Mouse (Mus musculus) lung, embryonic 15.5 days (tissue): ENCODE results near the gene Srp9. TPM values are rescaled to one million over a fixed set of nuclear protein-coding genes. Genes with fewer than 3 reads are reported as not detected.

Source experiments
- ATAC-seq: fragments of 200-750 bp; cut with Nextera tagmentation; 2 replicates; pipeline ENCODE4 v1.8.0; 2017; ENCODE audit warnings: moderate number of reproducible peaks, borderline replicate concordance; ENCODE audit not compliant: low FRiP score, low TSS enrichment; ENCODE audit errors: extremely low read depth
- H3K27ac ChIP-seq: fragments of 300-500 bp; sonication (generic); 2 replicates; pipeline ENCODE4 v1.5.1; 2015; ENCODE audit warnings: moderate library complexity, mild to moderate bottlenecking, inconsistent platforms
- H3K27me3 ChIP-seq: fragments of 300-500 bp; sonication (generic); 2 replicates; pipeline ENCODE4 v1.6.1; 2015; ENCODE audit warnings: inconsistent platforms
- H3K36me3 ChIP-seq: fragments of 300-500 bp; sonication (generic); 2 replicates; pipeline ENCODE4 v1.6.1; 2015; ENCODE audit warnings: inconsistent platforms
- H3K4me1 ChIP-seq: fragments of 300-500 bp; sonication (generic); 2 replicates; pipeline ENCODE4 v1.6.1; 2015; ENCODE audit warnings: inconsistent platforms
- H3K4me2 ChIP-seq: fragments of 300-500 bp; sonication (generic); 2 replicates; pipeline ENCODE4 v1.6.1; 2015; ENCODE audit warnings: inconsistent platforms, mild to moderate bottlenecking, moderate library complexity
- H3K4me3 ChIP-seq: fragments of 300-500 bp; sonication (generic); 2 replicates; pipeline ENCODE4 v1.5.1; 2015; ENCODE audit warnings: mild to moderate bottlenecking, inconsistent platforms
- H3K9ac ChIP-seq: fragments of 300-500 bp; sonication (generic); 2 replicates; pipeline ENCODE4 v1.6.1; 2015; ENCODE audit warnings: inconsistent platforms
- H3K9me3 ChIP-seq: fragments of 300-500 bp; sonication (generic); 2 replicates; pipeline ENCODE4 v1.6.1; 2016; ENCODE audit warnings: inconsistent platforms
- WGBS: fragments of 180-500 bp; shearing (Covaris S2); methylation state at CpG from one replicate; pipeline ENCODE4 v1.1.7; 2015; 5-methylcytosine and 5-hydroxymethylcytosine counted together
- polyA plus RNA-seq: library from polyadenylated mRNA; unstranded; fragments of >200 nt; fragmentation: Nextera tagmentation; extraction: Ambion mirVana; gene quantifications from 2 replicates; pipeline ENCODE4 v1.2.1, GENCODE M21; 2015

Srp9 gene
- polyA plus RNA-seq, 1 experiment from 2014 or later: 132 TPM

DNA sequence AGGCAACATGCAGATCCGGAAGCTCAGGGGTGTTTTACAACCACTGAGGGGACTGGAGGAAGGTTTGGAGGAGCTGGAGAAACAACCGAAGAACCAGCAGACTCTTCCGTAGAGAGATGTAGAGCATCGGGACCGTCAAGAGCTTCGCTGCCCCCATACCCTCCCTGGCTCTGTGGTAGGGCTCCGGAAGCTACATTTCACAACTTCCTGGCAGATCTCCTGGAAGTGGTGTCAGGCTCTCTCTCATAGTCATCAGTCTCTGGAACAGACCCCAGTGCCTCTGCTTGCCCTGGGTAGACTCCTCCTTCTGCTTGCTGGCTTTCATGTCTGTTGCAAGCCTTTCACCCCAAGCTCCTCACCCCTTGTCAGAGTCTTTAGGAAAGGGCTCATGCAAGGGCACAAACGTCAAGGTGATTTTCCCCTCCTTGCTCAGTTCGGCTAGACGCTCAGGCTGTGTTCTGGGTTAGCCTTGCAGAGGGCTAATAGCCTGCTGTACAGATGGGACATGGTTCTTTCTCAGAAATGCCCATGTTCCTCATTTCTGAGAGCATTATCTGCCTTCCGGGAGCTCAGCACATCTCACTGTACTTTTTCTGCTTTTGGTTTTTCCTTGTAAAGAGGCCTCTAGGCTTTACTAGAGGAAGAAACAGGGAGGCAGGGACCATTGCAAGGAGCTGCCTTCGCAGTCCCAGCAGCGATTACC is 16.0 kb upstream of the Srp9 start:
- Histone ChIP-seq H3K9ac (no peak overlapping the region), H3K27ac (peak overlapping the region; percentile 17; the same call in 1 of the 2 replicates), H3K9me3 (no peaks in the 10 kb centered on the region), H3K4me3 (no peak overlapping the region), H3K36me3 (no peaks in the 10 kb centered on the region), H3K4me1 (peaks cover 33% of the 10 kb centered on the region), H3K4me2 (no peak overlapping the region), H3K27me3 (0 out of 2 replicates have a peak, but pooled peaks cover under 1% of the 10 kb centered on the region)
- WGBS: 56% methylated on average over 13 of the region's 13 CpGs
- ATAC-seq: peak; percentile 56; the same call in 1 of the 2 replicates

GRCm38 (mm10) chr1:182110185-182110584 is 14.4 kb upstream of the Srp9 start:
- H3K27me3 ChIP-seq: peaks cover 7% of the 10 kb centered on the region; the same call in 1 of the 2 replicates
- H3K4me3 ChIP-seq: no peak overlapping the region
- H3K9ac ChIP-seq: no peak overlapping the region
- H3K4me2 ChIP-seq: no peak overlapping the region
- no peaks in the 10 kb centered on the region for H3K36me3 ChIP-seq
- H3K27ac ChIP-seq: no peak overlapping the region
- WGBS: 87% methylated on average over 11 of the region's 11 CpGs
- no peak for ATAC-seq
- peaks cover 40% of the 10 kb centered on the region for H3K4me1 ChIP-seq
- H3K9me3 ChIP-seq: no peaks in the 10 kb centered on the region

GRCm38 (mm10) chr1:182110708-182111385 is 13.7 kb upstream of the Srp9 start:
- peaks cover 7% of the 10 kb centered on the region; the same call in 1 of the 2 replicates for H3K27me3 ChIP-seq
- WGBS: 64% methylated on average over 15 of the region's 15 CpGs
- H3K27ac ChIP-seq: no peak overlapping the region
- peaks cover 43% of the 10 kb centered on the region for H3K4me1 ChIP-seq
- no peak for ATAC-seq
- 0 out of 2 replicates have a peak overlapping the region, but pooled peaks have one; percentile 25 for H3K9ac ChIP-seq
- no peak overlapping the region for H3K4me2 ChIP-seq
- H3K9me3 ChIP-seq: no peaks in the 10 kb centered on the region
- no peaks in the 10 kb centered on the region for H3K36me3 ChIP-seq
- H3K4me3 ChIP-seq: no peak overlapping the region

DNA sequence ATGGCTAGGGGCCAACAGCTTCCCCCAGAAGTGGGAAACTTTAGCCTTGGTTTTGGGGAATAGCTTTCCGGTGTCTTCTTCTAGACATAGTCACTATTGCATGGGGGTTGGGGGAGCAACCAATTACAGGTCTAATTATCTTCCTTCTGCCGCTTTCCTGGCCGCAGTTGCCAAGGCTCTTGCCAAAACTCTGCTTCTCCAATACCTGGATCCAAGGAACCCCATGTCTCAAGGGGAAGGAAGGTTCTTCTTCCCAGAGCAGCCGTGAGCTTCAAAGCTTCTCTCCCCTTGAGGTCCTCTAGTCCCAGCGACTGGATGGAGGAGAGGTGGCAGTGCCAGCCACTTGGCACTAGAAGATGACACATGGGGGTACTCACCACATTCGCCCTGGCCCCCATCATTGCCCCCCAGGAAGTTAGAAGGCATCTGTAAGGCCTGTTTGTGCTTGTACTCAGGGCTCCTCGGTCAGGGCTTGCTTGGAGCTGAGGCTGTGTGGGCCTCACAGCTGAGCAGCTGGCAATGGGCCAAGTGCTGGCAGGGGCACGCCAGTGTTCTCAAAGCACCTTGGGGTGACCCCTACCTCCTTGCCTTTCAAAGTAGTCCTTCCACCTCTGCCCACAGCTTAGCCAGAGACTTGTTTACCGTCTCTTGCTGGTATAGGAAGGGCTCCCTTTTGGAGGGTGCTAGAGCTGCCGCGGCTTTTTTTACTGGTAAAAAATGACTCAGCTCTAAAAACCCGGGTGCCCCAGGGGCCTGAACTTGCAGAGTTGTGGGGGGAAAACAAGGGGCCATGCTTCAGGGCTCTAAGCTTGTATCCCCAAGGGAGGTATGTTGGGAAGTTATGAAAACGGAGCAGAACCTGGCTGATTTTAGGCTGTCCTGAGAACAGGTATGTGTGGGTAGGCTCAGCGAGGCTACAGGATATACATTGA is 12.9 kb upstream of the Srp9 start:
- no peak overlapping the region for H3K27ac ChIP-seq
- H3K27me3 ChIP-seq: peaks cover 7% of the 10 kb centered on the region; the same call in 1 of the 2 replicates
- H3K9ac ChIP-seq: no peak overlapping the region
- WGBS: 61% methylated on average over 14 of the region's 14 CpGs
- H3K9me3 ChIP-seq: no peaks in the 10 kb centered on the region
- no peaks in the 10 kb centered on the region for H3K36me3 ChIP-seq
- H3K4me1 ChIP-seq: peaks cover 46% of the 10 kb centered on the region
- H3K4me3 ChIP-seq: no peak overlapping the region
- H3K4me2 ChIP-seq: no peak overlapping the region
- ATAC-seq: peak; percentile 47; the same call in 1 of the 2 replicates

GRCm38 (mm10) chr1:182112385-182112784 is 12.2 kb upstream of the Srp9 start:
- no peak for ATAC-seq
- no peaks in the 10 kb centered on the region for H3K36me3 ChIP-seq
- H3K9ac ChIP-seq: no peak overlapping the region
- H3K9me3 ChIP-seq: no peaks in the 10 kb centered on the region
- no peak overlapping the region for H3K4me3 ChIP-seq
- H3K27me3 ChIP-seq: peaks cover 7% of the 10 kb centered on the region; the same call in 1 of the 2 replicates
- no peak overlapping the region for H3K4me2 ChIP-seq
- no peak overlapping the region for H3K27ac ChIP-seq
- H3K4me1 ChIP-seq: peaks cover 45% of the 10 kb centered on the region
- 80% methylated on average over 15 of the region's 15 CpGs for WGBS

- WGBS: 81% methylated on average over 11 of the region's 11 CpGs
Observed at GRCm38 (mm10) chr1:182113131-182113530, 11.4 kb upstream of the Srp9 start.

DNA sequence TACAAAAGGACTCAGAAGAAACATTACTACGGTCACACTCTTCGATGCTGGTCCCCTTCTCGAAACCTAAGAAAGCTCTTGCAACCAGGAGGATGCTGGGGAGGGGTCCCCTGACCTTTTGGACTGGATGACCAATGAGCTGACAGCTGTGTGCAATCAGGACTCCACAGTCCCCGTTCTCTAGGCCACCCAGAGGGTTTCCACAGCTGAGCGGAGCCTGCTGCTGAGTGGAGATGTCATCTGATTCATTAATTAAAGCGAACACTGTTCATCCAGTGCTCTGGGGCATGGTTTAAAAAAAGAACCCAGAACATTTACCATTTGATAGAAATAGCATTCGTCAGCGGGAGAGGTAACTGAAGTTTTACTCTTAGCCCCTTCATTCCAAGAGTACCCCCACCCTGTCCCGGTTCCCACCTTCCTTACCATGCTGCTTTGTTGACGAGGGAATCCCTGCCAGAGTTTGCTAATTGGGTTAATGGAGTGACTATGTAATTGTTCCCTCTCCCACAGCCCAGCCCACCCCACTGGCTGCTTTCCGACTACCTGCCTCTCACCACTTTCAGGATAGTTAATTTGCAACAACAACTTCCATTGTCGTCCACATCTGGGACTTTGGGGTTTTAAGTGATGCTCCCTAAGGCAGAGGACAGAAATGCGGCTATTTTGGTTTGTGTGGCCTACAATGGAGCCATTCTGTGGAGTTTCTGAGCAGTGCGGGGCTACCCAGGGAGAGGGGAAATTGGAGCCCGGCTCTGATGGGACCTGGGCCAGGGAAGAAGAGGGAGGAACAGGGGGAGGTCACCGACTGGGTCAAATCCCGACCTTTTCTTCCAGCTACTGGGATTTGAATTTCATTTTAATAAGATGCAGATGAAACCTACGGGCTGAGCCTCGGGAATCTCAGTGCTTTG is 10.7 kb upstream of the Srp9 start:
- peaks cover 34% of the 10 kb centered on the region for H3K4me1 ChIP-seq
- no peak overlapping the region for H3K9ac ChIP-seq
- H3K9me3 ChIP-seq: no peaks in the 10 kb centered on the region
- peaks cover 7% of the 10 kb centered on the region; the same call in 1 of the 2 replicates for H3K27me3 ChIP-seq
- H3K4me2 ChIP-seq: no peak overlapping the region
- no peak overlapping the region for H3K4me3 ChIP-seq
- H3K27ac ChIP-seq: no peak overlapping the region
- H3K36me3 ChIP-seq: no peaks in the 10 kb centered on the region
- no peak; the same call in 1 of the 2 replicates for ATAC-seq
- WGBS: 40% methylated on average over 19 of the region's 19 CpGs

More at GRCm38 (mm10) chr1:182113131-182113530, 11.4 kb upstream of the Srp9 start:
- Histone ChIP-seq H3K36me3 (no peaks in the 10 kb centered on the region), H3K27ac (no peak overlapping the region), H3K9me3 (no peaks in the 10 kb centered on the region), H3K4me1 (peaks cover 42% of the 10 kb centered on the region), H3K4me2 (no peak overlapping the region), H3K27me3 (peaks cover 7% of the 10 kb centered on the region; the same call in 1 of the 2 replicates), H3K4me3 (no peak overlapping the region), H3K9ac (no peak overlapping the region)
- no peak for ATAC-seq

GRCm38 (mm10) chr1:182115197-182115596 is 9.3 kb upstream of the Srp9 start:
- Histone ChIP-seq H3K9ac (no peak overlapping the region), H3K4me1 (peaks cover 34% of the 10 kb centered on the region), H3K4me2 (no peak overlapping the region), H3K27ac (no peak overlapping the region), H3K9me3 (no peaks in the 10 kb centered on the region), H3K36me3 (no peaks in the 10 kb centered on the region), H3K27me3 (peaks cover 7% of the 10 kb centered on the region; the same call in 1 of the 2 replicates), H3K4me3 (no peak overlapping the region)
- 10% methylated on average over 5 of the region's 5 CpGs for WGBS
- ATAC-seq: no peak

- Histone ChIP-seq H3K36me3 (no peaks in the 10 kb centered on the region), H3K9ac (no peak overlapping the region), H3K9me3 (no peaks in the 10 kb centered on the region), H3K4me1 (peaks cover 29% of the 10 kb centered on the region), H3K4me3 (no peak overlapping the region), H3K27ac (no peak overlapping the region), H3K27me3 (peaks cover 7% of the 10 kb centered on the region; the same call in 1 of the 2 replicates), H3K4me2 (no peak overlapping the region)
- WGBS: 27% methylated on average over 7 of the region's 7 CpGs
- peak; percentile 72 for ATAC-seq
Observed at GRCm38 (mm10) chr1:182115651-182116408, 8.7 kb upstream of the Srp9 start.

GRCm38 (mm10) chr1:182122413-182122812 is 2.1 kb upstream of the Srp9 start:
- no peak overlapping the region for H3K4me2 ChIP-seq
- WGBS: 83% methylated on average over 4 of the region's 4 CpGs

More at GRCm38 (mm10) chr1:182122413-182122812, 2.1 kb upstream of the Srp9 start:
- Histone ChIP-seq H3K9me3 (no peaks in the 10 kb centered on the region), H3K27ac (no peak overlapping the region), H3K9ac (no peak overlapping the region), H3K27me3 (no peaks in the 10 kb centered on the region), H3K4me1 (peaks cover 10% of the 10 kb centered on the region), H3K4me3 (no peak overlapping the region), H3K36me3 (peaks cover 4% of the 10 kb centered on the region; the same call in 1 of the 2 replicates)
- no peak for ATAC-seq
